Mouse (Mus musculus) embryonic facial prominence, embryonic 14.5 days (tissue): ENCODE results near the gene Tmcc2. TPM values are rescaled to one million over a fixed set of nuclear protein-coding genes. Genes with fewer than 3 reads are reported as not detected.

Source experiments
- ATAC-seq: fragments of 200-750 bp; cut with Nextera tagmentation; 2 replicates; pipeline ENCODE4 v1.8.0; 2017; ENCODE audit warnings: low read depth, moderate number of reproducible peaks, moderate TSS enrichment
- DNase-seq: peaks from one replicate; pipeline ENCODE4 v3.0.0-alpha.2; 2015; ENCODE audit warnings: low spot score
- H3K27ac ChIP-seq: fragments of 300-500 bp; sonication (generic); replicated peaks from 2 replicates; pipeline ENCODE4 v1.5.1; 2014; ENCODE audit warnings: low read depth, mild to moderate bottlenecking, low read length, moderate library complexity
- H3K27me3 ChIP-seq: fragments of 300-500 bp; sonication (generic); replicated peaks from 2 replicates; pipeline ENCODE4 v1.6.1; 2014; ENCODE audit warnings: low read length; ENCODE audit not compliant: control insufficient read depth, insufficient read depth
- H3K36me3 ChIP-seq: fragments of 300-500 bp; sonication (generic); 2 replicates; pipeline ENCODE4 v1.6.1; 2014; ENCODE audit warnings: low read length, mixed read lengths; ENCODE audit not compliant: control insufficient read depth, insufficient read depth
- H3K4me1 ChIP-seq: fragments of 300-500 bp; sonication (generic); 2 replicates; pipeline ENCODE4 v1.6.1; 2014; ENCODE audit warnings: antibody characterized with exemption, low read length; ENCODE audit not compliant: control insufficient read depth, insufficient read depth
- H3K4me2 ChIP-seq: fragments of 300-500 bp; sonication (generic); 2 replicates; pipeline ENCODE4 v1.6.1; 2014; ENCODE audit warnings: low read depth, mild to moderate bottlenecking, low read length, moderate library complexity, mixed read lengths
- H3K4me3 ChIP-seq: fragments of 300-500 bp; sonication (generic); 2 replicates; pipeline ENCODE4 v1.5.1; 2014; ENCODE audit warnings: low read depth, mild to moderate bottlenecking, low read length
- H3K9ac ChIP-seq: fragments of 300-500 bp; sonication (generic); 2 replicates; pipeline ENCODE4 v1.6.1; 2014; ENCODE audit warnings: low read depth, mild to moderate bottlenecking, low read length, moderate library complexity, mixed read lengths
- H3K9me3 ChIP-seq: fragments of 300-500 bp; sonication (generic); 2 replicates; pipeline ENCODE4 v1.6.1; 2016; ENCODE audit warnings: low read length; ENCODE audit not compliant: control insufficient read depth
- WGBS: fragments of 180-500 bp; shearing (Covaris S2); extraction: QIAGEN DNeasy Blood & Tissue Kit; methylation state at CpG from one replicate; pipeline ENCODE4 v1.1.7; 2014; 5-methylcytosine and 5-hydroxymethylcytosine counted together
- polyA plus RNA-seq: library from polyadenylated mRNA; unstranded; fragments of >200 nt; fragmentation: Nextera tagmentation; extraction: Ambion mirVana; gene quantifications from 2 replicates; pipeline ENCODE4 v1.2.1, GENCODE M21; 2014

The Tmcc2 gene
- polyA plus RNA-seq, 1 experiment from 2014 or later, result 10.2 TPM

DNA sequence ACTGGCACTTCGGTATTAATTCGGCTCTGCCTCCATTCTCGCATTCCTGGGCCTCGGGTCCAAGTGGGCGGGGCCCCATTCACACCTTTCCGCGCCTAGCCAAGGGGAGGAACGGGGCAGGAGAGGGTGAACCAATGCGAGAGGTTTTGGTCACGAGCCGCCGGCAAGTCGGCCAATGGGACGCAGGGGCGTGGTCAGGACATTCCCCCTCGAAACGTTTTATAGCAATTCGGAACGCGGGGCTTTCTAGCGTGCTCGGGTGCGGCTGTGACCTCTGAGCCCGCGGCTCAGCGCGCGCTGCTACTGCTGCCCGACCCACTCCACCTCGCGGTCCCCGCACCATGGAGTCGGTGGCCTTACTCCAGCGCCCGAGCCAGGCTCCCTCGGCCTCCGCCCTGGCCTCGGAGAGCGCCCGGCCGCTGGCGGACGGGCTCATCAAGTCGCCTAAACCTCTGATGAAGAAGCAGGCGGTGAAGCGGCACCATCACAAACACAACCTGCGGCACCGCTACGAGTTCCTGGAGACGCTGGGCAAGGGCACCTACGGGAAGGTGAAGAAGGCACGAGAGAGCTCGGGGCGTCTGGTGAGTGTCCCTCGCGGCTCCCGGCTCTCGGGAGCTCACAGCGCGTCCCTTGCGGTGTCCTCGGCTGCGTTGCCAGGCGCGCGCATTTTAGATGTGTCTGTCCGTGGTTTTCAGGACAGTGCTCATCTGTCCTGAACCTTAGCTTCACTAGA lies 75.0 kb downstream of the Tmcc2 start, which contains the start of gene Nuak2:
Gene Nuak2 (plus strand): TSS at position 238 of the 736 bp plus-strand sequence.
- peak within 1 kb of the TSS; percentile 58 for H3K4me3 ChIP-seq
- H3K27ac ChIP-seq, result no peak within 1 kb of the TSS
- H3K9ac ChIP-seq, result peak within 1 kb of the TSS; percentile 65
- H3K4me1 ChIP-seq, result peaks cover 16% of the 10 kb centered on the region
- ATAC-seq (peak; percentile 81), DNase-seq (peak; percentile 95)
- no peaks in the 10 kb centered on the region for H3K36me3 ChIP-seq
- no peaks in the 10 kb centered on the region for H3K9me3 ChIP-seq
- peaks cover 35% of the 10 kb centered on the region for H3K27me3 ChIP-seq
- WGBS, result 1% methylated on average over 57 of the region's 67 CpGs
- peak within 1 kb of the TSS; percentile 97 for H3K4me2 ChIP-seq

DNA sequence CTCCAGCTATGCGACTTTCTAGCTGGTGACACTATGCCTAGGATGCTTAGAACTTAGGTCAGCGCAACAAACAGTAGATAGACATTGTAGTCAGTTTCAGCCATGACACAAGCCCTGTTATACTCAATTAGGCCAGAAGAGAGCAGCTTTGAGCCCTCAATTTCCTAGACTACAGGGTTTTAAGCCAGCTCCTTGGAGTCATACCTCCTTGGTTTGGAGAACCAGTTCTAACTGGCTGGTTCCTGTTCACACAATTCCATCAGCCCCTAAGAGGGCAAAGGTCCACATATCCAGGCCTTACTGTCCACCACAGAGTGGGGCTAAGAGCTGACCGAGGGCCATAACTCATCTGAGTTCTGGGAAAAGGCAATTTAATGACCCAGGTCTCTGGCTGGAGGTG lies 78.4 kb downstream of the Tmcc2 start:
- Histone ChIP-seq H3K27ac (no peak overlapping the region), H3K27me3 (peaks cover 31% of the 10 kb centered on the region), H3K4me1 (peaks cover 8% of the 10 kb centered on the region), H3K9ac (no peak overlapping the region), H3K4me2 (no peak overlapping the region), H3K9me3 (no peaks in the 10 kb centered on the region), H3K4me3 (no peak overlapping the region), H3K36me3 (no peaks in the 10 kb centered on the region)
- ATAC-seq (no peak; the same call in 1 of the 2 replicates), DNase-seq (peak; percentile 78)
- WGBS, result 62% methylated on average over 3 of the region's 3 CpGs

DNA sequence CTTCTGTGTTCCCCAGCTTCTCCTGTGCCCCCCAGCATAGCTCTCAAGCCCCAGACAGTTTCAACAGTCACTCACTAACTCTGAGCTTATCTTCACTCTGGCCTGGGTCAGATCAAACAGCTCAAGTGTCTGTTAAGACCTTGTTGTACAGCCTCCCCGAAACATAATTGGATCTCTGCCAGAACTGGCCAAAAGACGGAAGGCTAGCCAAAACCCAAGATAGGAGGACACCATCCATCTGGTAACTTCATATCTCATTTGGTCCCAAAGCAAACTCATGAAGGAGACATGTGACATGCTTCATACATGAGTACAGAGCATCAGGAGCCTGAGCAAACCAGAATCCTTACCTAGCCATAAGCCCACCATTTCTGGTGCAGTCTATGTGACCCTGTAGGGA lies 79.0 kb downstream of the Tmcc2 start:
- H3K4me1 ChIP-seq, result peaks cover 8% of the 10 kb centered on the region
- no peak overlapping the region for H3K4me3 ChIP-seq
- ATAC-seq (no peak), DNase-seq (no peak)
- WGBS, result 62% methylated on average over 2 of the region's 2 CpGs
- H3K27me3 ChIP-seq, result peaks cover 25% of the 10 kb centered on the region
- no peaks in the 10 kb centered on the region for H3K9me3 ChIP-seq
- no peak overlapping the region for H3K27ac ChIP-seq
- no peak overlapping the region for H3K4me2 ChIP-seq
- H3K9ac ChIP-seq, result no peak overlapping the region
- H3K36me3 ChIP-seq, result no peaks in the 10 kb centered on the region

DNA sequence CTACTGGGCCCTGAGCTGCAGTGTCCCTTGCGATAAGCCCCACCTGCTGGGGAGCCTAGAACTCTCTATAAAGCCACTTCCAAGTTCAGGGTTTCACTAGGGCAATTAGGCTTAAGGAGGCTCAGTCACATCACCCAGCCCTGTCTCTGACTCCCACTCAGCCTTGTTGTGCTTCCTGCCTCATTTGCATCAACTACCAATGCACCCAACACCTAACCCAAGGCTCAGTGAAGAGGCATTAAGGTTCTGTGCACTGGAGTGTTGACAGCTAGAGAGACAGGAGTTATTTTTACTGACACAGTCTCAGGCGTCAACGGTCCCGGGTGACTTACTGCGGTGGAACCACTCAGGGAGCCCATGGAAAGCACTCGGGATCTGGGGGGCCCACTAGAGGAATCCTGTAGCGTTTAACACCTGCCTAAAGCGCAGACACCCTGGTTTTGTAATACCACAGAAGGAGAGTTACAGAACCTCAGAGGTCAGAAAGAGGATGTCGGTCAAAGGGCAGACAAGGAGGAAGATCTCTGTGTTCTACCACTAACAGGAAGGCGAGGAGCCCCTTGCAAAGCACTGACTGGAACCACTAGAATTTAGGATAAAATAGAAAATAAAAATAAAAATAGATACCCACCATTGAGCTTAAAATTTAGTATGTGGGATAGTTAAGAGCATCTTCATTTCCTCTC lies 79.8 kb downstream of the Tmcc2 start:
- 63% methylated on average over 10 of the region's 10 CpGs for WGBS
- Histone ChIP-seq H3K9ac (no peak overlapping the region), H3K4me3 (no peak overlapping the region), H3K9me3 (no peaks in the 10 kb centered on the region), H3K4me2 (no peak overlapping the region), H3K27me3 (peaks cover 18% of the 10 kb centered on the region), H3K36me3 (no peaks in the 10 kb centered on the region), H3K4me1 (peaks cover 6% of the 10 kb centered on the region), H3K27ac (no peak overlapping the region)
- ATAC-seq (no peak), DNase-seq (no peak)

DNA sequence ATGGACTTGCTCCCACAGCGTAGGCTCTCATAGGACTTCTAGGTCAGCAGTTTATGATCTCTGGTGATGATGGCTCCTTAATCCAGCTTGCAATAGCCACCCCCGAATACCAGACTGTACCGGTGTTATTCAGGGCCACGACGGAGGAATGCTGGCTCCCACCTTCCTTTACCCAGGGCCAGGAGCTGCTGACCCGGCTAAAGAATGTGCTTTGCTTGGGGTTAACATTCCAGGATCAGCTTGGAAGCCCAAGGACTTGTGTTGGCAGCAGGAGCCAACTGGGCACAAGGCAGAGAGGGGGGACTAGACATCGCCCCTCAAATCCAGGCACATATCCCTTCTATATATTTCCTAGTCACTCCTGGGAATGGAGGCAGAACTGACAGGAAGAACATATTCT lies 80.3 kb downstream of the Tmcc2 start:
- WGBS, result 68% methylated on average over 7 of the region's 7 CpGs
- DNase-seq, result no peak
- H3K36me3 ChIP-seq, result no peaks in the 10 kb centered on the region

DNA sequence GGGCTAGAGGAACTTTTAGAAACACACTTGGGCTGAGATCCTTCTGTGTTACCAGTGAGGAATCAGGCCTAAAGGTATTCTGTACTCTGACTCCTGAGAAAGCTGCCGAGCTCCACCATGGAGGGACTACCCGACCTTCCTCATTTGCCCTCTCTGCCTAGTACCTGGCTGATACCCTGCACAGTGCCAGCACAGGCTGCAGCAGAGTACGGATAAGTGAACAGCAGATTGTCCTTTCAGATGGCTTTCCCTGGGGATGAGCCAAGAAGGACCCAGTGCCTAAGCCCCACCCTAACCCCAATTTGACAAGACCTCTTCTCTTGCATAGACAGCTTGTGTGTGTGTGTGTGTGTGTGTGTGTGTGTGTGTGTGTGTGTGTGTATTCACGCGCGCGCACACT lies 82.4 kb downstream of the Tmcc2 start:
- 80% methylated on average over 7 of the region's 7 CpGs for WGBS
- Histone ChIP-seq H3K9ac (no peak overlapping the region), H3K4me2 (no peak overlapping the region)

More for the DNA sequence above, 80.3 kb downstream of the Tmcc2 start:
- H3K27ac ChIP-seq, result no peak overlapping the region
- H3K9me3 ChIP-seq, result no peaks in the 10 kb centered on the region
- no peak for ATAC-seq
- no peak overlapping the region for H3K4me2 ChIP-seq
- H3K4me3 ChIP-seq, result no peak overlapping the region
- H3K27me3 ChIP-seq, result peaks cover 12% of the 10 kb centered on the region
- peaks cover 3% of the 10 kb centered on the region; the same call in 1 of the 2 replicates for H3K4me1 ChIP-seq
- no peak overlapping the region for H3K9ac ChIP-seq

DNA sequence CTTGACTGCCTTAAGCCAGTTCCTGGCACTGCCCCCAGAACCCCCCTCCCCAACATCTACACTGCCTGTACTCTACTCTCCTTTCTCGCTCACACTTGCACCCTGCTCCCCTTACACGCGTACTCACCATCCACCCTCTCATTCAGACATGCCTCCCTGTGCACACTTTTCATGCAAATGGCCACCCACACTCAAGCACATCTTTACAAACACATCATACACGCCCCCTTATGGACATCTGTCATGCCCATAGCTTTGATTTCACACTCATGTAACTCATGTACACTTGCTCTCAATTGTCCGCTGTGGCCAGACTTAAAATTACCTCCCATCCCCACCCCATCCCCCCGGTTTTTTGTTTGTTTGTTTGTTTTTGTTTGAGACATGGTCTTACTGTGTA lies 83.1 kb downstream of the Tmcc2 start:
- WGBS, result 81% methylated on average over 6 of the region's 6 CpGs
- no peak for DNase-seq

More for the DNA sequence above, 82.4 kb downstream of the Tmcc2 start:
- Histone ChIP-seq H3K27me3 (no peaks in the 10 kb centered on the region), H3K36me3 (no peaks in the 10 kb centered on the region), H3K27ac (no peak overlapping the region), H3K4me3 (no peak overlapping the region), H3K4me1 (no peaks in the 10 kb centered on the region), H3K9me3 (no peaks in the 10 kb centered on the region)
- no peak for DNase-seq
- ATAC-seq, result no peak

DNA sequence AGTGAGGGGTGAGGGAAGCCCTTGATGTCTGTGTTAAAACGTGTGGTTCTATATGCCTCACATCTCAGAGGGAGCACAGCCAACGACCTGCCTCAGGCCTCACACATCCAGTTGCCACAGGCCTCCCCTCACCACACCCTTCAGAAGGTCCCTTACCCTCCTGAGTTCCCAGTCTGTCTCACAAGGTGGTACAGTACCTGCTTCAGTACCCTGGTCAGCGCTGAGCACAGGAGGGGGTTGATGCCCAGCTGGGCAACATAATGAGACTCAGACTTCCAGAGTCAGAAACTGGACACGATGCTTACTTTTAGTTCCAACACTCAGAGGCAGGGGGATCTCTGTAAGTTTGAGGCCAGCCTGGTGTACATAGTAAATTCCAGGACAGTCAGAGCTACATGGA lies 84.3 kb downstream of the Tmcc2 start:
- Histone ChIP-seq H3K36me3 (no peaks in the 10 kb centered on the region), H3K4me3 (no peak overlapping the region), H3K9ac (no peak overlapping the region), H3K9me3 (no peaks in the 10 kb centered on the region), H3K27me3 (no peaks in the 10 kb centered on the region), H3K4me2 (no peak overlapping the region), H3K4me1 (no peaks in the 10 kb centered on the region), H3K27ac (no peak overlapping the region)
- ATAC-seq (no peak), DNase-seq (peak; percentile 20)
- 24% methylated on average over 4 of the region's 4 CpGs for WGBS

More for the DNA sequence above, 83.1 kb downstream of the Tmcc2 start:
- H3K27ac ChIP-seq, result no peak overlapping the region
- no peak for ATAC-seq
- H3K4me3 ChIP-seq, result no peak overlapping the region
- H3K9me3 ChIP-seq, result no peaks in the 10 kb centered on the region
- H3K9ac ChIP-seq, result no peak overlapping the region
- no peaks in the 10 kb centered on the region for H3K27me3 ChIP-seq
- H3K36me3 ChIP-seq, result no peaks in the 10 kb centered on the region
- no peaks in the 10 kb centered on the region for H3K4me1 ChIP-seq
- H3K4me2 ChIP-seq, result no peak overlapping the region
